Mouse (Mus musculus) cerebellum, adult 2 months (tissue): ENCODE results near the gene Tnfrsf22. TPM values are rescaled to one million over a fixed set of nuclear protein-coding genes. Genes with fewer than 3 reads are reported as not detected.
"Not testable (repeated sequence)": the region's sequence is repeated elsewhere in the genome, so short reads cannot be mapped to it uniquely, and the experiment has no call there.

Experiments used
- DNase-seq, 2 experiments: peaks; one replicate each; pipeline ENCODE4 v3.0.0; 2021
- H3K27ac ChIP-seq: fragments of 200-500 bp; 2 replicates; pipeline ENCODE4 v1.5.1; 2012; ENCODE audit warnings: low read length, control low read depth, inconsistent platforms; ENCODE audit not compliant: insufficient read depth
- H3K27me3 ChIP-seq: fragments of 200-500 bp; 2 replicates; pipeline ENCODE4 v1.6.1; 2012; ENCODE audit warnings: inconsistent platforms, mild to moderate bottlenecking, low read length, moderate library complexity; ENCODE audit not compliant: control insufficient read depth, insufficient read depth
- H3K4me1 ChIP-seq: fragments of 200-500 bp; 2 replicates; pipeline ENCODE4 v1.6.1; 2011; ENCODE audit warnings: low read length; ENCODE audit not compliant: control insufficient read depth, insufficient read depth
- H3K4me3 ChIP-seq: fragments of 200-500 bp; replicated peaks from 2 replicates; pipeline ENCODE3; 2011; ENCODE audit warnings: mild to moderate bottlenecking, low read depth, low read length, control low read depth; ENCODE audit not compliant: insufficient read depth
- CTCF ChIP-seq: fragments of 200-500 bp; IDR thresholded peaks from 2 replicates; pipeline ENCODE4 v1.5.1; 2011; ENCODE audit warnings: low read depth, mild to moderate bottlenecking, control low read depth, low read length, moderate library complexity, borderline replicate concordance; ENCODE audit not compliant: insufficient read depth
- POLR2A ChIP-seq: fragments of 200-500 bp; IDR thresholded peaks from 2 replicates; pipeline ENCODE4 v1.6.1; 2011; ENCODE audit warnings: low read length, control low read depth, borderline replicate concordance; ENCODE audit not compliant: insufficient read depth
- WGBS: fragments of 180-500 bp; shearing (Covaris S2); methylation state at CpG from one replicate; pipeline ENCODE4 v1.1.7; 2018; 5-methylcytosine and 5-hydroxymethylcytosine counted together
- polyA plus RNA-seq: library from polyadenylated mRNA; depleted of rRNA; stranded (reverse); fragments of >200 nt; gene quantifications from 2 replicates; pipeline ENCODE4 v1.2.3, GENCODE M21; 2012; rRNA removed

Tnfrsf22 gene
- polyA plus RNA-seq, result 3.6 and 3.8 TPM in 2 replicates

GRCm38 (mm10) chr7:143649034-143649768 is at the start of gene Tnfrsf22:
TSS of gene Tnfrsf22 (minus strand) at chr7:143649661.
- TF ChIP-seq CTCF, result no peak
- TF ChIP-seq POLR2A, result no peak
- DNase-seq, result peak; percentile 47
- no peaks in the 10 kb centered on the region for H3K4me1 ChIP-seq
- H3K27ac ChIP-seq, result no peak within 1 kb of the TSS
- H3K27me3 ChIP-seq, result no peaks in the 10 kb centered on the region
- WGBS, result 3% methylated on average over 39 of the region's 39 CpGs
- peak within 1 kb of the TSS; percentile 54 for H3K4me3 ChIP-seq

- TF ChIP-seq CTCF, result no peak
- no peak for TF ChIP-seq POLR2A
- DNase-seq, result peak in 1 of 2 experiments; percentile 1
- WGBS, result 77% methylated on average over 2 of the region's 2 CpGs
Observed at GRCm38 (mm10) chr7:143696140-143696539, 46.7 kb upstream of the Tnfrsf22 start.

GRCm38 (mm10) chr7:143694550-143694949 is 45.1 kb upstream of the Tnfrsf22 start:
- Histone ChIP-seq H3K4me1 (no peaks in the 10 kb centered on the region), H3K4me3 (no peak overlapping the region), H3K27me3 (no peaks in the 10 kb centered on the region), H3K27ac (no peak overlapping the region)
- 92% methylated on average over 7 of the region's 7 CpGs for WGBS
- TF ChIP-seq POLR2A (no peak), CTCF (no peak)
- DNase-seq, result peak in 1 of 2 experiments; percentile 1

More at GRCm38 (mm10) chr7:143696140-143696539, 46.7 kb upstream of the Tnfrsf22 start:
- H3K4me3 ChIP-seq, result no peak overlapping the region
- H3K4me1 ChIP-seq, result no peaks in the 10 kb centered on the region
- no peak overlapping the region for H3K27ac ChIP-seq
- no peaks in the 10 kb centered on the region for H3K27me3 ChIP-seq

GRCm38 (mm10) chr7:143692746-143693510 is 43.5 kb upstream of the Tnfrsf22 start:
- Histone ChIP-seq H3K27me3 (no peaks in the 10 kb centered on the region), H3K4me3 (no peak overlapping the region), H3K27ac (no peak overlapping the region), H3K4me1 (no peaks in the 10 kb centered on the region)
- WGBS, result 94% methylated on average over 12 of the region's 12 CpGs
- no peak for TF ChIP-seq POLR2A
- no peak for TF ChIP-seq CTCF
- peak in 1 of 2 experiments; percentile 3 for DNase-seq

DNA sequence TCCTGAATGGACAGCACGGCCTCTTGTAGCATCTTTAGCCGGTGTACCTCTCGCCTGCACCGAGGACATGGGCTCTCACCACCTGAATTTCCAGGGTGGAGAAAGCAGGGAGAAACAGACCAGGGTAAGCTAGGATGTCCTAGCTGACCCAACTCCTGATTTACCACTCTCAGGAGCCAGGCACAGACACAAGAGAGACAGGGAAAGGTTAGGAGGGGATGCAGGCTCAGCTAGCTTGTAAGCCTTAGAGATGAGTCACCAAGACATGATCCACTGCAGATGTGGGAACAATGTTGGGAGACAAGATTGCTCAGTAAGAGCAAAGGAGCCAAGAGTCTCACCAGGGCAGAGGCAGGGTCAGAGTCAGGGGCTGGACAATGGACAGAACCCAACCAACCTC is 42.4 kb upstream of the Tnfrsf22 start:
- Histone ChIP-seq H3K27me3 (no peaks in the 10 kb centered on the region), H3K4me3 (no peak overlapping the region), H3K4me1 (no peaks in the 10 kb centered on the region), H3K27ac (no peak overlapping the region)
- TF ChIP-seq CTCF (no peak), POLR2A (no peak)
- WGBS, result 97% methylated on average over 4 of the region's 4 CpGs
- no peak for DNase-seq

DNA sequence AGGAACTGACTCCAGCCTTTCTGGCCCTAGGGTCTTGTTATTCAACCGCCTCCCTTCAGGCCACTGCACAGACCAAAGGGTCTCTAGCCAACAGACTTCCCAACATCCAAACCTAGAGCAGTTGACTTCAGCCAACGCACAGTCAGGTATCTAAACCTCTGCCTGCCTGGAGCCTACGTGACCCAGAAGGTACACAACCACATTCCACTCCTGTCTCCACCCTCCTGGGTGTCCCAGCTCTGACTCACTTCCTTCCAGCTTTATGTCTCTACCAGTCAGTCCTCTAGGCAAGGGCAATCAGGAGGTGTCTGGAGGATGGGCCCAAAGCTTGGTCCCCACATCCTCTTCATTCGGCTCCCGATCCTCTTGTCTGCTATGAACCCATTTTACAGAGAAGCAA is 41.7 kb upstream of the Tnfrsf22 start:
- no peak overlapping the region for H3K27ac ChIP-seq
- no peak for DNase-seq
- 94% methylated on average over 5 of the region's 5 CpGs for WGBS
- no peak for TF ChIP-seq POLR2A
- no peak for TF ChIP-seq CTCF
- H3K4me1 ChIP-seq, result no peaks in the 10 kb centered on the region
- no peak overlapping the region for H3K4me3 ChIP-seq
- H3K27me3 ChIP-seq, result no peaks in the 10 kb centered on the region

GRCm38 (mm10) chr7:143689946-143690345 is 40.5 kb upstream of the Tnfrsf22 start:
- WGBS, result 85% methylated on average over 4 of the region's 4 CpGs
- no peak for TF ChIP-seq CTCF
- TF ChIP-seq POLR2A, result no peak
- H3K4me1 ChIP-seq, result no peaks in the 10 kb centered on the region
- no peaks in the 10 kb centered on the region for H3K27me3 ChIP-seq
- no peak for DNase-seq
- H3K27ac ChIP-seq, result no peak overlapping the region
- H3K4me3 ChIP-seq, result no peak overlapping the region

DNA sequence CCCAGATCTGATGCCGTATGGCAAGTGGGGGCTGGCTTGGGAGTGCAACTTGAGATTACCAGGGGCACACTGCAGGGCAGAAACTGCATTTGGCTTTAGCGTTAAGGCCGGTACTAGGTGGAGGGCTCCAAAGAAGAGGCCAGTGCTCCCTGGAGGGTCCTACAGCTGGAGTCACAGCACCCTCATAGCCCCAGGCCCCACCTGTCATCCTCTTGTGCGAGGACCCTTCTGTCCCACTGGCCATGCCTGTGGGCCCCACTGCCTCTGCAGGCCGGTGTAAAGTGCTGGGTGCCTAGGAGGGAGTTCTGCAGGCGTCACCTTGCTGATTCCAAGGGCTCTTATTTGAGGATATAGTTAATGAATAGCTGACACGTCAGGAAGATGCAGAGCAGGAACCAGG is 40.0 kb upstream of the Tnfrsf22 start:
- TF ChIP-seq CTCF (no peak), POLR2A (no peak)
- no peaks in the 10 kb centered on the region for H3K4me1 ChIP-seq

GRCm38 (mm10) chr7:143686676-143687075 is 37.2 kb upstream of the Tnfrsf22 start:
- not testable (repeated sequence) for H3K27ac ChIP-seq, DNase-seq, H3K4me3 ChIP-seq, H3K4me1 ChIP-seq, H3K27me3 ChIP-seq
- 88% methylated on average over 3 of the region's 3 CpGs for WGBS

More for the DNA sequence above, 40.0 kb upstream of the Tnfrsf22 start:
- DNase-seq, result no peak
- WGBS, result 89% methylated on average over 7 of the region's 7 CpGs
- Histone ChIP-seq H3K27ac (no peak overlapping the region), H3K27me3 (no peaks in the 10 kb centered on the region), H3K4me3 (no peak overlapping the region)

DNA sequence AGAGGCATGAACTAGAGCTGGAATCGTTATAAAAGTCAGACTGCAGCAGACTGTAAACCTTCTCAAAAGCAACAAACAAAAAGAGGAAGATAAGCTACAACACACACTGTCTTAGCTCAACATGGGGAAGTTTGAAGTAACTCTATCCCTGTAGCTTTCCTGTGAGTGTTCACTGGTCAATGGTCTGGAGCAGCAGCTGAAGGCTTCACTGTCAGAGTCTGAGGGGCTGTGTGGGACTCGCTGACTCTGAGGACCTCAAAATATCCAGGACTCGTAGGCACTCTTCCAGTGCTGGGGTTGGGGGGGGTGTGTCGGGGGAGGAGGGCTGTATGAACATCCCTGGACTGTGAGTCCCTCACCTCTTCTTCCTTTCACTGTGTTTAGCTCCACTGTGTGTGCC is 36.7 kb upstream of the Tnfrsf22 start:
- H3K4me3 ChIP-seq, H3K27ac ChIP-seq, DNase-seq, H3K27me3 ChIP-seq, H3K4me1 ChIP-seq: not testable (repeated sequence)
- WGBS, result 48% methylated on average over 4 of the region's 4 CpGs
